Mouse (Mus musculus): Measurements from ENCODE around the gene 2010111I01Rik.

Gene 2010111I01Rik

DNA sequence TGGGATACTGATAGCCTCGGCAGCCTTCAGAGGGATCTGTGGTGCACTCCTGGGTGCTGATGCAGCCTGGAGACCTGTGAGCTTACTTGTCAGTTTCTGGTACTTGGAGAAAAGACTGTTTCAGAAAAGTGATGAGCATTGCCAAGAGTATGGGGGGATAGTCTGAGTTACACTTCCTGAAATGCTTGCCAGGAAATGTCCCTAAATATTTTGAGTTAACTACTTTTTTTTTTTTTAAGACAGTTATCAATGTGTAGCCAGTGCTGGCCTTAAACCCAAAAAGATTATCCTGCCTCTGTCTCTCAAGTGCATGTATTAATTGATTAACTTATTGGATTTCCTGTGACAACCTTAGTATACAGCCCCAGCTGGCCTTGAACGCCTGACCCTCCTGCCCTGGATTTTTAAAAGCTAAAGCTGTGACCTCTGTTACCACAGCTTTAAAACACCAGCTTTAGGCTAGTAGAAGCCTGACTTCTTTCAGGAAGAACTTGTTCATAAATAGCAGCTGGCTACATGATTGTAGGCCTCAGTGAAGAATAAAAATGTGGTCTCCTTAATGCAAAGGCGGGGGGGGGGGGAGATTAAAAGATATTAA lies 150.6 kb downstream of the 2010111I01Rik start:
- DNase-seq, result no peak

DNA sequence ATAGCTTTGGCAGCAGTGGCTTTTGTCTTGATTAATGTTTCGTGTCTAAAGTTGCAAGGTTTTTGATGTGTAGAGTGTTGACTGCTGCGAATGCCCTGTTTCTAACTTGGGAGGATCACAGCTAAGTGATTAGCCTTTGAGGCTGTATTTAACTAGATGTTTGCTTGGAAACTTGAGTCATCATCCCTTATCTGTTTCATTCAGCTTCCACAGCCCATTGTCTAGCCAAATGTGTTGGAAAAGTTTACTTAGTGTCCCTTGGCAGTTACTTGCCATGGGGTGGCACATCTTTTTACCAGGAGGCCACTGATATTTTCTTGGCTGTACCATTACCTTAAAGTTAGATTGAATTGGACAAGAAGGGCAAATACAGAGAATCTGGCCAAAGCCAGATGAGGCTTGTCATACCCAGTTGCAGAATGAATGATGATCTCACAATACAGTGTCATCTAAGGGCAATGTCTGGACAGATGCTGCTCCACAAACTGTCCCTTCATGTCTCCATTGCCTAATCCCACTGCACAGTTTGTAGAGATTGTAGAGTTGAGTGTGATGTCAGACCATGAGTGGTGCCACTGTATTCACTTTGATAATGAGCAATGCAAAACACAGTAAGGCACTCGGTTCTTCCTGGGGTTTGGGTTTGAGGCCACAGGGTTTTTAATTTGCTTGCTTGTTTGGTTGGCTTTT lies 152.9 kb downstream of the 2010111I01Rik start:
- DNase-seq, result no peak

DNA sequence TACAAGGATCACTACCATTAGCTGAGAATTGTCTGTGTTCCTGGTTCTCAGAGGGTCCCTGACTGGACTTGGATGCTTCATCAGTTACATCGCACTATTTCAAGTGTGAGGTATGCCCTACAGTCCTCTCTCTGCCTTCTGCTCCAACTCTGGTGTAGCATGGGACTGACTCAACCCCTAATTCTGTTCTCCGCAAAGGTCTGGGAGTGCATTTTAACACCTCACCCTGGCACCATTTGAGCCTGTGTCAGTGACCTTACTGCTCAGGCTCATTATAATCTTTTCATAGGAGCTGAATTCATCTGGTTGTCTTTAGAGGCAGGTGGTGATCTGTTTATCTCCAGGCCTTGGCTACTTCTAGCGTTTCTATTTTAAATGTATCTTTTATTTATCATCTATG lies 154.0 kb downstream of the 2010111I01Rik start:
- DNase-seq, result no peak

DNA sequence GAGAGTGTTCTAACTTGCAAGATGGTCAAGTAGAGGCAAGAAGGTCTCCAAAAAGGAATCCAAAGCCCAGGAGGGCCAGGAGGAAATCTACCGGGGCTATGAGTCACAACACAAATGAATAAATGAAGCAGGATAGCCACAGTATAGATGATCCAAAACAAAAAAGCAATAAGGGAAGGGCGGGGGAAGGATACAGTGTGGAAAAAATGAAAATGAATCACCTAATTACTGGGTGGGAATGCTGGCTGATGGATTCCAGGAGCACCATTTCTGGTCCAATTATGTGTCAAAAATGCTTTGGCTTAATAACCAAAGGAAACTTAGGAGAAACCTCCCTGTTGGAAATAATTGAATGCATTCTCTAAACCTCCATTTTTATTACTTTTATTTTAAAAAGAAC lies 155.6 kb downstream of the 2010111I01Rik start:
- DNase-seq, result no peak

DNA sequence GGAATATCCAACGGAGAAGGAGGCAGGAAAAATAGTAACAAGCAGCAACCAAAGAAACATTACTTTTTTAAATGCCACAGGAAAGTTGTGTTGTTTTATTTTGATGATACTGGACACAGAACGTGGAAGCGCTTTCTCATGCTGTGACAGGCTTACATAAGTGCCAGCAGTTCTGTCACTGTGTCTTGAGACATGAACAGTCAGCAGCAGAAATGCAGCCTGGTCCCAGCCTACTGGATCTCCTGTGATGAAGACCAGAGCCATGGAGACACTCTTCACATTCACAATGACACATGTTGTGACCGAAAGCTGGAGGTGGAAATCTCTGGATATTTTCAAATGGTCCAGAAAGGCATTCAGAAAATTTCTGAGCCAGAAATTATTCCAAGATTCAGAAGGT lies 157.1 kb downstream of the 2010111I01Rik start:
- DNase-seq, result no peak

DNA sequence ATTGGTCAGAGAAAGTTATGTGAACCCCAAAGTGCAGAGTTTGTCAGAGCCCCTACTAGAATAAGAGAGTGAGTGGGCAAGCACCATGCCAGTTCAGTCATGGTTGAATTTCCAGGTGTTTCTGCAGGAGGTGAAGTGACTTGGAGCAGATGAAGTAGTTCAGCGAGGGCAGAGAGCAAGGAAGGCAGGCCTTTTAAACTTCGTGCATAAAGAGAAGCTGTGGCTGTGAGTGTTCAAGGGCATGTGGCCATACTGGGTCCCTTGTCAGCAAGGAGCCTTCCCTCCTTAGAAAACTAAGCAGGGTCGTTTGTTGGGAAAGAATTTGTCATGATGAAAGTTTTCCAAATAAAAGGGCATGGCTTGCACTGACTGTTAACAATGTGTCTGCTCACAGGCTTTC lies 161.5 kb downstream of the 2010111I01Rik start:
- DNase-seq, result no peak

DNA sequence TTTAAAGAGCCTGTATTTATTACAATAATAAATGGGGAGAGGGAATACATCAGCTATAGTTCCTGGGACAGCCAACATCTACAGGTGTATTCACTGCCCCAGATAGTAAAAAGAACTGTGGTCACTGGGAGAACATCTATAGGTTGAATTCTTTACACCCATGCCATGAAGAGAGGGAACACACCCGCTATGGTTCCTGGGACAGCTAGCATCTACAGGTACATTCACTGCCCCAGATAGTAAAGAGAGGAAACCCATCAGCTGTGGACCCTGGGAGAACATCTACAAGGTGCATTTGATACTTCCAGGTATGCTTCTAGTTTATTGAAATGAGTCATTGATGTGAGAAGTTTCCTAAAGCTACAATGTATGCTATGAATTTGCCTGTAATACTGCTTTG lies 162.8 kb downstream of the 2010111I01Rik start:
- no peak for DNase-seq

DNA sequence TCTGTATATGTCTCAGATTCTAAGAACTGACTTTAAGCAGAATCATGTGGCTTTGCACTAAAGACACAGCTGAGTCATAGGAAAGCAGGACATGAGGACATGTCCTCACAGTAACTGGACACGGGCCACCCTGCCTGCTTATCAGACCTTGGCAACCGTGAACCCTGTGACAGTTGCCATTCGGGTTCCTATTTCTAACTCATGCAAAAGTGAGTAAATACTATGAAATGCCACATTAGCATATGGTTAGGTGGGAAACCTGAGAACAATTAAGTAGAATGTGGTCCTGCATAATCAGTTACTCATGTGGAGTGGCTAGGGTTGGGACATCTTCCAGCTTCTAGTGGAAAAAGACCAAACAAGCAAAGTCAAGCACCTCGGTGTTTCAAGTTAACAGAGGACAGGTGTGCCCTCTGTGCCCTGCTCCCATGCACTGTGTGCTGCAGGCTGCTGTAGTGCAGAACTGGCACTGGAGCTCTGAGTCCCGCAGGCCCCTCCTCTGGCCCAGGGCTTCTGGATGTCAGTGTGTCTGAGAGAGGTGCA lies 170.3 kb downstream of the 2010111I01Rik start:
- DNase-seq, result no peak

DNA sequence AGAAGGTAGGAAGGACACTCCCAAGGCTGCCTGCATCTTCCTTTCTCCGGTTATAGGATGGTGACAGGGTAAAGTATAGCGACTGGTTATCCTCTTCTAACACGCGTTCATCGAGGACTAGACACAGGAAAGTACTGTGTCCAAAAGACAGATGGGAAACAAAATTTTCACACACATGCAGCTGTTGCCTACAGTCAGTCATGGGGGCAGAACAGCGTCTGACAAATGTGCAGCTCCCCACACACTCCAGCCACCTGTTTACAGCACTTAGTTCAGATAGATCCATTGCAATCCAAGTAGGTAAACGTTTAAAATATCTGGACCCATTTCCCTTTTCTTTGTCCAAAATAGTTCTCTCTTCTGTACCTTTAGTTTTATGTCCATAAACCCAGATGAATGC lies 171.3 kb downstream of the 2010111I01Rik start:
- no peak for DNase-seq

DNA sequence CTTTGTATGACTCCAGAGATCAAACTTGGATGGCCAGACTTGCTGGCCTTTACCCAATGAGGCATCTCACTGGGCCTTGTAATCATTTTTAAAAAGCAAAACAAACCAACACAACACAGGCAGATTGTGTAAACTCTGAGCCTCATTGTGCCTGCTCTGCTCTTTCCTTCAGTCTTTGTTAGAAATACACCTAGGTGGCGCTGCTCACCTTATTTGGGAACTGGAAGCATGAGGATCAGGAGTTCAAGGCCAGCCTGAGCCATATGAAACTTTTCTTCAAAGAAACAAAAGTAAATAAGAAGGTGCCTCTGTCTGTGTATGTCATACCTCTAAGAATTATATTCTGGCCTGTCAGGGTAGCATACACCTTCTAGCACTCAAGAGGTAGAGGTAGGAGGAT lies 172.1 kb downstream of the 2010111I01Rik start:
- no peak for DNase-seq

DNA sequence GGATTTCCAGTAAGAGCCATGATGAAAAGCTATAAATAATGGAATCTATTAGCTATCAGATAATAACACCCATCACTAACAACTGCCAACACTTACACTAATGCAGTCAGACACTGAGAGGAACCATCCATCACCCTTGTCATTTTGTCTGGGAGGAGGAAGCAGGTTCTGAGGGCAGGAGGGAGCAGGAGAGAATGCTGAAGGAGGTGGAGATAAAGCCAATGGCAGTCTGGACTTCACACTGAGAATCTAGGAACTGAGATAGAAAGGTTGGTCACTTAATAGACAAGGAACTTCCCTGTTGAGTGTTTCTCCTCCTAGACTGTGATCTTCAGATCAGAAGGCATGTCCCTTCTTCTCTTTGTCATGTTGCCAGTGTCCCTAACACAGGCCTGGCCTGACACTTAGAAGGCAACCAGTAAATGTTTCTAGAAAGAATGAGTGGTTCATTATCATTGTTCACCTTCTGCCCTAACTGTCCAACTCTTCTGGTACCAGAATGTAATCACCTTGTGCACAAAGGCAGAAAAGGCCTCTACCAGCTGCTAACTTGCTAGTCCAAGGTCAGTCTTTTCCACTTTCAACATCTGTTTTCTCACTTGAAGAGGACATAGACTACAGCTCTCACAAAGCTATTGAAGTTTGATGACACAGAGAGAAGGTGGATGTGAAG lies 173.8 kb downstream of the 2010111I01Rik start:
- no peak for DNase-seq

DNA sequence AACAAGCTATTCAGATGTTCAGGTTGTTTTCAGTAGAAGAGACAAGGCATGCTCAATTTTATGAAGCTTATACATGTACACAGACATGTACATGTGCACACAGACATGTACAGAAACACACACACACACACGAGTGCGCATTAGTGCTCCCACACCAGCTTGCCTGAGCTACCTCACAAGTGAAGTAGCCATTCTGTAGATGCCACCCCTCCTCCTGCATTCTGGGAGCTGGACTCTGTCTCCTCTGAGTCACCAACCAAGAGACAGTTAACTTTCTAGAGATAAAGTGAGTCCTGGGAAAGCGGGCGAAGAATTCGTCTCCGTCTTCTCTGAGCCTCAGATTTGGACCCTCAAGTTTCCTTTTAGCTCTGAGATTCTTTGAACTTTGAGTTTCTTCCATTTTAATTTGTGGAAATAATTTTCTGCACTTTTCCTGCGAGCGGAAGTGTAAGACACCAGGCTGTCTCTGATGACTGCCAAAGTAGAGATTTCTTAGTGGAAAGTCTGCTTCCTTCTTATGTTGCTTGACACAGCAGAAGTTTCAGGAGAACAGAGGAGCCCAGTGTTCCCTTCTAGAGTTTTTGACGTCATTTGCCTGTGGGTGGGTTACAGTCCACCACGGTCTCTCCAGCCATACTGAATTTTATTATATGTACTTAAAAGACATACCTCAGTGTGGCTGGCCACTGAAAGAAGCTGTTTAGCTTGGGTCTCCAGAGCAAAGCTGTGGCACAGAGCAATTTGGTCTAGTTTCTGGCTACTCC lies 175.0 kb downstream of the 2010111I01Rik start:
- no peak for DNase-seq

DNA sequence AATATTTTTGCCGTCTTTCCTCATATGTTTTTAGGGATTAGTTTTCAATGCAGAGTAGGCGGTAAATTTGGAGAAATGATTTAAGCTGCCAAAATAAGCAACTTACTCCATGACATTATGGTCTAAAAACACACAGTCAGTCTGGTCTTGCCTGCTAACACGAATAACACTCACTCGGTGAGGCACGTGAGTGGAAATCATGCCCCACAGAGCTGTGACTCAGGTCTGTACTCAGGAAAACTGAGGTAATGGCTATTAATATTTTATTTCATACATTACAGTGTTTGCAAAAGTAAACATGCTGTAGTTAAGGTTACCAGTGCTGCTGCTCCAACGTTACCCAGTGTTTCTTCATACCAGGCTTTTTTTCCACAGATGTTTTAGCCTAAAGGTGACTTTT lies 176.1 kb downstream of the 2010111I01Rik start:
- no peak for DNase-seq

DNA sequence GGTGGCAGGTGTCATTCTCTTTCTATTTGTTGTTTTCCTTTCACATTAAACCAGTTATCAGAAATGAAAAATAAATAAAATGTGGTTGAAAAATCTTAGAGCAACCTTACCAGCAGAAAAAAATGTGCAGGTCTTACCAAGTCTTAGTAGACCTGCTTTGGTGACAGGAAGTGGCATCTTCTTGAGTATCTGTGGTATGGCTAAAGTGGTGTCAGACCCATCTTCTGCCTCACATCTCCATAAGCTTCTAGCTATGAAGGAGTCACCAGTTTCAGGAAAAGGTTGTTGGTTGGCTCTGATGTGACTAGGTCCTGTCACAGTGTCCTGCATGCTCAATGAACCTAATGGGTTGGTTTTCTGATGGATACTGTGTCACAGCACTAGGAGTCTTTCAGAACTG lies 176.6 kb downstream of the 2010111I01Rik start:
- DNase-seq, result no peak

DNA sequence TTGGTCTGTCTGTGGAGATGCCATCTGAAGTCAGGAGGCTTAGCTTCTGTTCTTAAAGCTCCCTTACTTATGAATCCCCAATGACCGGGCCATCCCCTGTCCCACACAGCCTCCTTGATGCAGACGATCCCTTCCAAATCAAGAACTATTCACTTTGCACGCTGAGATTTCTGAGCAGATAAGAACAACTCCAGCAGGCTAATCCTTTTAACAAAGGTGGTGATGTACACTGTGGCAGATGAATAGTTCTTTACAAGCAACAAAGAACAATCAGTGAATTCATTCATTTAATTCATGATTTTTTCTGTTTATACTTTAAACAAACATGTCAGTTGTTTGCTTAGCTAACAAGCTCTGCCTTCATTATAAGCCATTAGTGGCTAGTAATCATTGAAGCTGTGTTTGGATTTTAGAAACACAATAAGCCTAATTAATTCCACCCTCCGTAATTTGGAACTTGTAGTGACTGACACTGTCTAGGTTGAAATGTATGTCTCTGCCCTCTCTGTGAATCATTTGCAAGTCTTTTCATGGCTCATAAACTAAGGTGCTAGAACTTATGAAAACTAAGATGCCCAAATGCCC lies 182.0 kb downstream of the 2010111I01Rik start:
- no peak for DNase-seq

DNA sequence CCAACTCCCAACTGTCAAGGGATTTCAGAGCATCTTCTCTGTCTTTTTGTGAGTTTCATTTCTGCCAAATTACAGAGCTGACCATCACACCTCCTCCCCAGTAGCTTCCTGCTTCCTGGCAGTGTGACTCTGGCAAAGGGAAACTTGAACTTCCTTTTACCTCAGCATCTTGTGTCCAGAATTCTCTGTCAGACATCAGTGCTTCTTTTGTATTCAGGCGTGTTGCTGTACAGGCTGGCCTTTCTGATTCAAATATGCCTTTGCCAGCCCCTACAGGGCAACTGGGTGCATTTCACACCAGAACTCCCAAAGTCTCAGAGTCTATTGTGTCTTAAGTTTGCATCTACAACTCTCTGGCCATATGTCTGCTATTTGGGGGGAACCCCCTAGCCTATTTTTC lies 183.5 kb downstream of the 2010111I01Rik start:
- DNase-seq, result no peak

DNA sequence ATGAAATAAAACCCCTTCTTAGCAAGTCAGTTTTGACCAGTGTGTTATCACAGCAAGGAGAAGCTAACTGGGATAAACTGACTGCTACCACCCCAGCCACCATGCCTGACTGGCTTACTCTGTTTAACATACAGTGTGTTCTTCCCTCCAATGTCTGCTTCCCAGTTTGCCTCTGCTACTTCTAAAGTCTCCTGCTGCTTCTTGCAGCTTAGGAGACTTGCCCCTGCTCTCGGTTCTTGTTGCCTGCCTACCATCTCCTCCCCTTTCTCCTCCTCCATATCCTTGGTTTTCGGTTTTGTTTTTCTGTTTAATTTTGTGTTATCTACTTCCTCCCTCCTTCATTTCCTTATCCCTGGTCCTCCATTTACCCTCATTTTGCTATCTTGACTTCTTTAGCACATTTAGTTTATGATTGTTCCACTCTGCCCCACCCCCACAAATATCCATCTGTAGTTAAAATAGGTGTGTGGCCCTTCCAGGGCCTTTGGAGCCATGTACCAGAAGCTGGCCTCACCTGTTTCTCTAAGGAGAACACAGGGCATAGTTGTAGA lies 185.9 kb downstream of the 2010111I01Rik start:
- DNase-seq, result no peak

DNA sequence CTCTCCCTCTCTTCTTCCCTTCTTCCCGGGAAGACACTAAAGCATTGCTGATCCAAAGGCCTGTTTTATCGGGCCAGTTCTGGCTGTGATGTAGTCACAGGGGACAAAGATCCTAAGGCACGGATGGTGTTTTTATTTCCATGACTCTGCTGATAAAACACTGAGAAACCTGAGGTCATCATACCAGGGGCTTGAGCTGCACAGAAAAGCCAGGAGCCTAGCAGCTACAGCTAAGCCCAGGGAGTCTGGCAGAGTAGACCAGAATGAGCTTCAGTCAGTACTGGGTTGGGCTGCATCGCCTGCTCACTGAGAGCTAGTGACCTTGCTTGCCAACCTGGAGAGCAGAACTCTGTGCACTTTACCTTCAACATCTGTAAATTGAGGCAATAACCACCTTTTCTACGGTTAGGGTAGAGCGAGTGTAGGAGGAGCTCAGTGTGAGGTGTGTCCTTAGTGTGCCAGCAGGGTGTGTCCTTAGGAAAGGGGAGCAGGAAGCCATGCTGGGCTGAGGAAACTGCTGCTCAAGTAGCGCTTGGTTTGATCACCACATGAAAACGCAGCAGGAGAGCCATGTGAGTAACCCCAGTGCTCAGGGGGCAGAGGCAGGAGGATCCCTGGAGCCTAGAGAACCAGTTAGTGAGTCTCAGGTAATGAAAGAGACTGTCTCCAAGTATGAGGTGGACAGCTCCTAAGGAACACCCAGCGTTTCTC lies 186.5 kb downstream of the 2010111I01Rik start:
- no peak for DNase-seq

DNA sequence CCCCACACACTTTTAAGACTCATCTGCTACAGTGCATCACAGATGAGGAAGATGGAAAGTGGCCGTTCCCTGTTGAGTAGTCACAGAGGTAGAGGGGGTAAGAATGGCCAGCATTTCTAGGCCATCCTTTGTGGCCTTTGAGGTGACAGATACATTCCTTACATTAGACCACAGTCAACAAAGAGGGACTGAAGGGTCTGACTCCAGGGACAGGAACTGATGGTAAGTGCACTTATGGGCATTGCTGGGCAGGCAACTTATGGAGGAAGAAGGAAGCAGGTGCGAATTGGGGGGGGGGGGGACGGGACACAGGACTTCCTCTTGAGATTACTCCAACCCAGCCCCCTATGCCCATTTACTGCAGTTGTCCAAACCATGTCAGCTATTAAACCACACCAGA lies 187.8 kb downstream of the 2010111I01Rik start:
- DNase-seq, result no peak

DNA sequence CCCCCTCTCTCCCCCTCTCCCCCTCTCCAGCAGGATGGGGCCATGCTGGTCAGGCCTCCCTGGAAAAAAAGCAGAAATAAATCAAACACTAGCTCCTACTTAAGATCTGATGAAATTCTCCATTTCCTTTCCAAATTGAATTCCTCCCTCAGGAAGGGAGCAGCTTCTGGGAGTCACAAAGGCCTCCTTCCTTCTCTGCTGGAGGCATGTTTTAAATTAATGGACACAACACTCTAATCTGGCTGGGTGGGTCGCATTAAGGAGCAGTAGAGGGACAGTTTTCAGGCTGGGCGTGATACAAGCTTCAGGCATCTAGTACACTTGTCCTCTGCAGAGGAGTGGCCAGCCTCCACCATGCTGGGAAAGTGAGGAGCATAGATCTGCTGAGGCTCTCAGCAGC lies 188.7 kb downstream of the 2010111I01Rik start:
- DNase-seq, result no peak

DNA sequence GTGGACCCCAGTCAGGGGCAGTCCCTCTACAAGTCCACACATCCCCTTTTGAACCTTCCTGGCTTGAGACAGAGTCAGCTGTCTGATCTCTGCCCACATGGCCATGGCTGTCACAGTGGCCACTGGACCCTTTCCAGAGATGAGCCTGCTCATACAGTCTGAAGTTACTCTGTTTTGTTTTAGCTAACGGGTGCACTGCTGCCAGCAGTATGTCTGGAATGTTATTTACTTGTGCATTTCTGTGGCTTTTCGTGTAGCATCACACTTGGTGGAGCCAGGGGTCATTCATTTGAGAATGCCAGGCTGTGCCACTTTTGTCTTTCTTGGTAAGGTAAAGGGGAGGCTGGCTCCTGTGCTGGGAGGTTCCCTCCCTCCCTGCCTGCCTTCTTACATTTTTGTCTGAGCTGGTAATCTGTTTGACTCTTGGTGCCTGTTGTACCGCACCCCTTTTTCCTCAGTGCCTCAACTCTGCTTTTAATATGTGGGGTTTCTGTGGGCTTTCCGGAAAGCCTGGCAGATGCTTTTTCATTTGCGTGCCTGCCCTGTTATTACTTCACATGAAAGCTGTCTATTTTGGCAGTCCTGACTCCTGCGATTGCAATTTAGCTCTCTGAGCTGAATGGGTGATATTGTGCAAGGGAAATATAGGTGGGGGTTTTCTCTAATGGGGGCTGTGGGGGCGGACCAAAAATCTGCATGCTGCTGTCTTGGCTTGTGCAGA lies 190.3 kb downstream of the 2010111I01Rik start:
- DNase-seq, result no peak
